Mouse (Mus musculus) liver, embryonic 12.5 days (tissue): ENCODE data around the gene Ubxn11. TPM values are rescaled to one million over a fixed set of nuclear protein-coding genes. Genes with fewer than 3 reads are reported as not detected.

Experiments
- ATAC-seq: fragments of 200-750 bp; cut with Nextera tagmentation; 2 replicates; pipeline ENCODE4 v1.8.0; 2017; ENCODE audit warnings: moderate number of reproducible peaks, mild to moderate bottlenecking, moderate library complexity
- H3K27ac ChIP-seq: fragments of 300-500 bp; sonication (generic); 2 replicates; pipeline ENCODE4 v1.5.1; 2016; ENCODE audit warnings: mild to moderate bottlenecking
- H3K27me3 ChIP-seq: fragments of 300-500 bp; sonication (generic); replicated peaks from 2 replicates; pipeline ENCODE4 v1.6.1; 2016; ENCODE audit warnings: mild to moderate bottlenecking, moderate library complexity
- H3K36me3 ChIP-seq: fragments of 300-500 bp; sonication (generic); 2 replicates; pipeline ENCODE4 v1.6.1; 2016; ENCODE audit warnings: mild to moderate bottlenecking, moderate library complexity
- H3K4me1 ChIP-seq: fragments of 300-500 bp; sonication (generic); 2 replicates; pipeline ENCODE4 v1.6.1; 2016
- H3K4me2 ChIP-seq: fragments of 300-500 bp; sonication (generic); 2 replicates; pipeline ENCODE4 v1.6.1; 2016; ENCODE audit warnings: mild to moderate bottlenecking, moderate library complexity
- H3K4me3 ChIP-seq: fragments of 300-500 bp; sonication (generic); 2 replicates; pipeline ENCODE4 v1.5.1; 2016; ENCODE audit warnings: mild to moderate bottlenecking, moderate library complexity
- H3K9ac ChIP-seq: fragments of 300-500 bp; sonication (generic); 2 replicates; pipeline ENCODE4 v1.6.1; 2016; ENCODE audit warnings: mild to moderate bottlenecking, moderate library complexity
- H3K9me3 ChIP-seq: fragments of 300-500 bp; sonication (generic); replicated peaks from 2 replicates; pipeline ENCODE4 v1.6.1; 2016; ENCODE audit warnings: mild to moderate bottlenecking, moderate library complexity
- WGBS: fragments of 180-500 bp; shearing (Covaris S2); methylation state at CpG from one replicate; pipeline ENCODE4 v1.1.7; 2016; ENCODE audit not compliant: insufficient replicate concordance; 5-methylcytosine and 5-hydroxymethylcytosine counted together
- polyA plus RNA-seq: library from polyadenylated mRNA; unstranded; fragments of >200 nt; fragmentation: Nextera tagmentation; extraction: Ambion mirVana; gene quantifications from 2 replicates; pipeline ENCODE4 v1.2.1, GENCODE M21; 2016

Gene Ubxn11
- polyA plus RNA-seq, 1 experiment from 2014 or later = 3.4 TPM

GRCm38 (mm10) chr4:134068793-134069580 is 33.4 kb upstream of the Ubxn11 start:
- Histone ChIP-seq H3K4me2 (no peak overlapping the region), H3K27me3 (peaks cover 42% of the 10 kb centered on the region), H3K36me3 (no peaks in the 10 kb centered on the region), H3K4me1 (no peaks in the 10 kb centered on the region), H3K9me3 (no peaks in the 10 kb centered on the region), H3K9ac (no peak overlapping the region), H3K27ac (no peak overlapping the region), H3K4me3 (no peak overlapping the region)
- WGBS = 64% methylated on average over 4 of the region's 4 CpGs
- ATAC-seq = no peak

- Histone ChIP-seq H3K4me2 (no peak overlapping the region), H3K9ac (no peak overlapping the region), H3K4me3 (no peak overlapping the region), H3K9me3 (no peaks in the 10 kb centered on the region), H3K4me1 (peaks cover 20% of the 10 kb centered on the region), H3K27ac (no peak overlapping the region), H3K27me3 (peaks cover 27% of the 10 kb centered on the region), H3K36me3 (no peaks in the 10 kb centered on the region)
- no peak for ATAC-seq
- 21% methylated on average over 3 of the region's 3 CpGs for WGBS
Observed at GRCm38 (mm10) chr4:134078694-134079093, 23.7 kb upstream of the Ubxn11 start.

DNA sequence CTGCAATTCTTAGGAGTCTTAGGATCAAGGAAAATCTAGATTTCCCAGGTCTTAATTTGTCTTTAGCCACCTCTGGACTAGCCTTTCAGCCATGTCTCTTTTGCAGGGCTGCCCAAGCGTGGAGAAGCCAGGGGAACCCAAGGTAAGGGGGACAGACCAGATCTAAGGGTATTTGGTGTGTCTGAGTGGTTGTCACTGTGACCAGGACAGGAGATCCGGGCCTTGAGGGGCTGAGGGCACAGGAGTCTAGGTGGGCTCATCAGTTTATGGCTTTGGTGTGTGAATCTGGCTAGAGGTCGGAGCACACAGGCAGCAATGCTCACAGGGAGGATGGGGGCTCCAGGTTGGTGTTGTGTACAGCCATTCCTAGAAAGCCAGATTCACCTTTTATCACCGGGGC is 21.7 kb upstream of the Ubxn11 start:
- Histone ChIP-seq H3K4me1 (peaks cover 20% of the 10 kb centered on the region), H3K27me3 (peaks cover 29% of the 10 kb centered on the region), H3K9me3 (0 out of 2 replicates have a peak, but pooled peaks cover 5% of the 10 kb centered on the region), H3K9ac (no peak overlapping the region), H3K27ac (no peak overlapping the region), H3K4me2 (no peak overlapping the region), H3K4me3 (no peak overlapping the region), H3K36me3 (no peaks in the 10 kb centered on the region)
- no peak for ATAC-seq
- WGBS = 77% methylated on average over 4 of the region's 4 CpGs

GRCm38 (mm10) chr4:134081730-134082386 is 20.5 kb upstream of the Ubxn11 start:
- H3K27me3 ChIP-seq = peaks cover 29% of the 10 kb centered on the region
- H3K27ac ChIP-seq = no peak overlapping the region
- peak overlapping the region; percentile 44 for H3K4me3 ChIP-seq
- WGBS = under 1% methylated on average over 41 of the region's 41 CpGs
- H3K4me2 ChIP-seq = peak overlapping the region; percentile 71
- H3K9ac ChIP-seq = peak overlapping the region; percentile 5; the same call in 1 of the 2 replicates
- H3K36me3 ChIP-seq = no peaks in the 10 kb centered on the region
- ATAC-seq = peak; percentile 87
- peaks cover 20% of the 10 kb centered on the region for H3K4me1 ChIP-seq
- H3K9me3 ChIP-seq = 0 out of 2 replicates have a peak, but pooled peaks cover 5% of the 10 kb centered on the region

DNA sequence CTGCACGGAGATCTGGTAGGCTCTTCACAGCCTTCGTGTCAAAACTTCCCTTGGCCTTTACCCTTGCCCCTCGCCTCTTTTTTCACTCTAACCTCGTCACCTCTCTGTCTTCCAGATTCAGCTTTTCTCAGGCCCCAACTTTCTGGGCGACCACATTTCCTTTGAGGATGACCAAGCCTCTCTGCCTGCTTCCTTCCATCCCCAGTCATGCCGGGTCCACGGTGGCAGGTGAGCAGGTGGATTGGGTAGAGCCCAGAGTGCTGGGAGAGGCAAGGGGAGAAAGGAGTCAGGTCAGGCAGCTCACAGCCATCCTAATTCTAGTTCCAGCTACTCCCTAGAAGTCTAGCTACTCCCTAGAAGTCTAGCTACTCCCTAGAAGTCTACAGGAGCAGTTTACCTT is 19.9 kb upstream of the Ubxn11 start:
- no peak overlapping the region for H3K9ac ChIP-seq
- 22% methylated on average over 7 of the region's 7 CpGs for WGBS

DNA sequence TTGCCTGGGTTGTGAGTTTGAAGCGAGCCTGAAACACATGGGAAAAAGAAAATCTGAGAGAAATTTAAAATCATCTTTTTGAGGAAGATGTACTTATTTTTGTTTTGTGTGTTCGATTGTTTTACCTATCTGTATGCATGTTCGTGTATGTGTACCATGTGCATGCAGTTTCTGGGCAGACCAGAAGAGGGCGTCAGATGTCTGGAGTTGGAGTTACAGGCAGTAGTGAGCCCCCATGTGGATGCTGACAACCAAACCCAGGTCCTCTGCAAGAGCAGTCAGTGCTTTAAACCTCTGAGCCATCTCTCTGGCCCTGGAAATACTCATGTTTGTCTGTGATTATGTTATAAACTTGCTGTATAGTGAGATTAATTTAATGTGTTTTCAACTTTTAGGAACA is 17.4 kb upstream of the Ubxn11 start:
- H3K4me3 ChIP-seq = no peak overlapping the region
- H3K9me3 ChIP-seq = 0 out of 2 replicates have a peak, but pooled peaks cover 5% of the 10 kb centered on the region
- H3K9ac ChIP-seq = no peak overlapping the region
- 72% methylated on average over 4 of the region's 4 CpGs for WGBS
- H3K4me1 ChIP-seq = peaks cover 37% of the 10 kb centered on the region
- H3K36me3 ChIP-seq = no peaks in the 10 kb centered on the region
- peaks cover 25% of the 10 kb centered on the region for H3K27me3 ChIP-seq
- H3K27ac ChIP-seq = no peak overlapping the region
- H3K4me2 ChIP-seq = no peak overlapping the region
- no peak for ATAC-seq

More for the DNA sequence above, 19.9 kb upstream of the Ubxn11 start:
- no peak overlapping the region for H3K27ac ChIP-seq
- H3K4me3 ChIP-seq = peak overlapping the region; percentile 44
- H3K9me3 ChIP-seq = 0 out of 2 replicates have a peak, but pooled peaks cover 5% of the 10 kb centered on the region
- ATAC-seq = no peak
- H3K4me1 ChIP-seq = peaks cover 24% of the 10 kb centered on the region
- peaks cover 29% of the 10 kb centered on the region for H3K27me3 ChIP-seq
- peak overlapping the region; percentile 71 for H3K4me2 ChIP-seq
- H3K36me3 ChIP-seq = no peaks in the 10 kb centered on the region

DNA sequence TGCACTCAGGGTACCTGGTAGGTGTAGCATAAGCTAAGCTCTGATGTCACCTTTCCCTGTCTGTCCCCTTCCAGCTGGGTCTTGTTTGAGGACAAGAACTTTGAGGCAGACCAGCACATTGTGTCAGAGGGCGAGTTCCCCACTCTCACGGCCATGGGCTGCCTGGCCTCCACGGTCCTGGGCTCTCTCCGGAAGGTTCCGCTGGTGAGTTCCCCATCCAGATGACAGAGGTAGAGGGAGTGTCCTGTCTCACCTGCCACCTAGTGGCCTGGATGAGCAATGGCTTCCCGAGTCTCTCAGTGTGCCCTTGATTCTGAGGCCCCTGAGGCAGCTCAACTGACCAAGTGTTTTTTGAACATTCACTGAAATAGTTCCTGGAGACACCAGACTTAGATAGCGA is 15.0 kb upstream of the Ubxn11 start:
- WGBS = 23% methylated on average over 7 of the region's 7 CpGs
- ATAC-seq = peak; percentile 58; the same call in 1 of the 2 replicates
- Histone ChIP-seq H3K36me3 (no peaks in the 10 kb centered on the region), H3K9ac (no peak overlapping the region), H3K4me2 (peak overlapping the region; percentile 15; the same call in 1 of the 2 replicates), H3K9me3 (0 out of 2 replicates have a peak, but pooled peaks cover 5% of the 10 kb centered on the region), H3K27ac (no peak overlapping the region), H3K4me3 (no peak overlapping the region), H3K27me3 (0 out of 2 replicates have a peak, but pooled peaks cover 7% of the 10 kb centered on the region), H3K4me1 (peaks cover 23% of the 10 kb centered on the region)

- Histone ChIP-seq H3K9me3 (0 out of 2 replicates have a peak, but pooled peaks cover 5% of the 10 kb centered on the region), H3K27me3 (no peaks in the 10 kb centered on the region), H3K4me3 (no peak overlapping the region), H3K27ac (no peak overlapping the region), H3K4me1 (peaks cover 17% of the 10 kb centered on the region), H3K9ac (no peak overlapping the region), H3K4me2 (no peak overlapping the region), H3K36me3 (no peaks in the 10 kb centered on the region)
- 68% methylated on average over 9 of the region's 9 CpGs for WGBS
- no peak for ATAC-seq
Observed at GRCm38 (mm10) chr4:134089029-134089428, 13.3 kb upstream of the Ubxn11 start.

- 75% methylated on average over 16 of the region's 16 CpGs for WGBS
- no peak for ATAC-seq
- H3K36me3 ChIP-seq = no peaks in the 10 kb centered on the region
Observed at GRCm38 (mm10) chr4:134090521-134091224, 11.7 kb upstream of the Ubxn11 start.

DNA sequence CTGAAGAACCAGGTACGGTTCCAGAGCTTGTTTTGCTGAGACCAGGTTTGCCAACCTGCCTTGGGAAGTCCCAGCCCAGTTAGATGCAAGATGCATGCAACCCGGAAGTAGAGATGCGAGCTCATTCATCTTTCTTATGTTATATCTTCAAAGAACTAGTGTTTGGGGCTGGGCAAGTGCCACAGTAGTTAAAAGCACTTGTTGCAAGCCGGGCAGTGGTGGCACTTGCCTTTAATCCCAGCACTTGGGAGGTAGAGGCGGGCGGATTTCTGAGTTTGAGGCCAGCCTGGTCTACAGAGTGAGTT is 11.2 kb upstream of the Ubxn11 start:
- Histone ChIP-seq H3K4me3 (no peak overlapping the region), H3K4me1 (peaks cover 17% of the 10 kb centered on the region), H3K4me2 (no peak overlapping the region), H3K27ac (no peak overlapping the region), H3K27me3 (no peaks in the 10 kb centered on the region), H3K9me3 (no peaks in the 10 kb centered on the region), H3K36me3 (no peaks in the 10 kb centered on the region), H3K9ac (no peak overlapping the region)
- ATAC-seq = no peak
- WGBS = 67% methylated on average over 6 of the region's 6 CpGs

More at GRCm38 (mm10) chr4:134090521-134091224, 11.7 kb upstream of the Ubxn11 start:
- Histone ChIP-seq H3K27ac (no peak overlapping the region), H3K4me2 (no peak overlapping the region), H3K9ac (no peak overlapping the region), H3K4me3 (no peak overlapping the region), H3K4me1 (peaks cover 17% of the 10 kb centered on the region), H3K27me3 (no peaks in the 10 kb centered on the region), H3K9me3 (no peaks in the 10 kb centered on the region)

DNA sequence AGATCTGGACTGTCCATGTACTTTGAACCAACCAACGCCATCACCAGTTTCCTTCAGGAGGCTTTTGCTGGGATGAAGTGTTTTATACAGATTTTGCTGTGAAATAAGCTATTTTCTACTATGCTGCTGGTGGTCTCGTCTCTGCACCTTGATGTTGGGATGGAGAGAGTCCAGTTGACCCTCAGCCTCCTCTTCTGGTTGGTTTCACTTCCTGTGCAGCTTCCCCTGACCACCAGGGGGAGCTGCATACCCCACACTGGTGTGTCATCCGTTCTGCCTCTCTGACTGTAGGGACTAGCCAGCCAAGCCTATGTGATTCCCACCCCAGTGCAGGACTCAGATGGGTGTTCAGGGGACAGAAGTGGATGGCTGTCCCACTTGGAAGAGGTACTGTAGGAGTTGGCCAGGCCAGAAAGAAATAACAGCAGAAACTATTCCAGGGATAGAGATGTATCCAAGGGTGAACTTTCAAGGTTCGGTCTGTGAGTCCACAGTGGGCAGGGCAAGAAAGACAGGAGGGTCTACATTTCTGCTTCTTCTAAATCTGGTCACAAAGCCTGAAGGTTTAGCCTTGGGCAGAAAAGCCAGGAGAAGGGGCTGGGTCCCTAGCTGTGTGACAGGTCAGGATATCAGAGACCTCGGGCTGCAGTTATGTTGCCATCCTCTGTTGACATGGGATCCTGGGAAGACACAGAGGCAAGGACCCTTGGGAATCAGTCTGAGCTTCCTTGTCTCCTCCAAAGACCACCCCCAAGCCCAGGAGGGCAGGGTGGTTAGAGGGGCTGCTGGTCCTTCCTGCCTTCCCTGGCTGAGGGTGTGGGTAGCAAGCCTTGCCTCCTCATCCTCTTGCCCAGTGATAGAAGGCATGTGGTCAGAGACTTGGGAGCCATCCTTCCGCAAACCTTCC is 9.7 kb upstream of the Ubxn11 start:
- Histone ChIP-seq H3K4me3 (no peak overlapping the region), H3K4me1 (peaks cover 11% of the 10 kb centered on the region), H3K36me3 (no peaks in the 10 kb centered on the region), H3K27ac (no peak overlapping the region), H3K4me2 (no peak overlapping the region), H3K9ac (no peak overlapping the region), H3K27me3 (no peaks in the 10 kb centered on the region), H3K9me3 (no peaks in the 10 kb centered on the region)
- WGBS = 60% methylated on average over 6 of the region's 6 CpGs
- peak; percentile 24; the same call in 1 of the 2 replicates for ATAC-seq
